Mouse (Mus musculus) right cerebral cortex, adult 2 months (tissue): ENCODE data around the gene Adssl1.

Experiments
- DNase-seq, 2 experiments: peaks; one replicate each; pipeline ENCODE4 v3.0.0; 2021 to 2022; ENCODE audit warnings: low spot score in 2 of 2

Adssl1 gene

DNA sequence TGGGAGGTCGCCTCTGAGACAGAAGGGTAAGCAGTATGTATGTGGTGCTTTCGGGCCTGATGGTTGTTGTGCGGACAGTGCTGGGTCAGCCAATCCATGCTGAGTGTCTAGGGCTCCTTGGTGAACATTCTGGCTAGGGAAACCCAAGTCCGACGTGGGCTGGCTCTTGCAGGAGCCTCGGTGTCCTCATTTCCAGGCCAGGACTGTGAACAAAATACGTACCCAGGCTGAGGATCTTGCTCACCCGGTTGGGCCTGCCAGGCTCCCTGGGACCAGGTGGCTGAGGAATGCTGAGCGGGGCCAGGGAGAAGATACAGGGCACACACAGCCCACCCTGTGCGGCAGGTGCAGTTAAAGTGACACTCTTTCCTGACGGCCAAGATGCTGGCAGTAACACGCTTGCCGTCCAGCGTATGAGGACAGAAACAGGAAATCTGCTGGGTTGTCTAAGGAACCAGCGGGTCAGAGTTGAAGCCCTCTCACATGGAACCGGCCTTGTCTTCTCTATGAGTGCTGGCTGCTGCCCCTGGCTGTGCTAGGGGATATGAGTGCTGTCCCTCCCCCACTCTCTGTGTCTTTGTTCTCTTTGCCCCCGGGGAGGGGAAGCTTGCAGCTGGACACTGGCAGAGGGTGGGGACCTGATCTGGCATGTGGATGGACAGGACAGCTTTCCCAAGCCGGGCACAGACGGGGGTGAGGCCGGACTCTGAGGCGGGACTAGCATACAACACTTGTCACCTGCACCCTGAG is 26.7 kb upstream of the Adssl1 start:
- DNase-seq = no peak

DNA sequence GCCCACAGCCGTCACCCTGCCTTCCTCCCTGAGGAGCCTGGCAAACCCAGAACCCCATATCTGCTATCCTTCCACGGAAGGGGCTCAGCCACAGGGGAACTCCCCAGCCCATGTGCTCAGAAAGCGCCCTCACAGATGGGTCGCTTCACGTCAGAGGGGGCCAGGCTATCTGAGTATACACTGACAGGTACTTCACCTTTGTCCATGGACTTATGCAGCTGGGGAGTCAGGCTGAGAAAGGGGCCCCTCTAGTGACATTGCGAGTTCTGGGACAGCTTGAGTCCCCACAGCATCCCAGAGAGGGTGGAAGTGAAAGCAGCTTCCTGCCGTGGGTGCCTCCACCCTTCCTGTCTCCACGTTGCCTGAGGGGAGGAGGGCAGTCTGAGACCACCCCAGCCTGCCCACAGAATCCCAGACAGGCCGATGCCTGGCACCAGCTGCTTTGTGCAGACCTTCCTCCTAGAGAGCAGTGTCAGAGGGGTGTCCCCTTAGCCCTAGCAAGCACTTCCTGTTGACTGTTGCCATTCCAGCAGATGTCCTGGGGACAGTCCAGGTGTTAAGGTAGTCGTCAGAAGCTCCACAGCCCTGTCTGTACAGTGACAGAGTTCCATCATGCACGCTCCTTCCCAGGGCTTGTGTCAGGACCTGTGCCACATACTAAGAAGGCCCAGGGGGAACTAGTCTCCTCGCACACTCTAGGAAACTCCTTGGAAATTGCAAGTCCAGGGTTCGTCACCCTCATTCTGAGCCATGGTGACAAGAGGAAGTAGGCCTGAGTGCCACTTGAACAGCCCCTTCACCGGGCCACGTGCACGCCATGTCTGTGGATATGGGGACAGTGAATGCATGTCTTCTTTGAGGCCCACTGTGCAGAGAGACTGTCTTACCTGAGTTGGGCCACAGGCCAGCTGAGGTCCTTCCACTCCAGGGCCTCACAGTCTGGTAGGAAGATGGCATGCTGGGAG is 25.6 kb upstream of the Adssl1 start:
- DNase-seq = no peak

DNA sequence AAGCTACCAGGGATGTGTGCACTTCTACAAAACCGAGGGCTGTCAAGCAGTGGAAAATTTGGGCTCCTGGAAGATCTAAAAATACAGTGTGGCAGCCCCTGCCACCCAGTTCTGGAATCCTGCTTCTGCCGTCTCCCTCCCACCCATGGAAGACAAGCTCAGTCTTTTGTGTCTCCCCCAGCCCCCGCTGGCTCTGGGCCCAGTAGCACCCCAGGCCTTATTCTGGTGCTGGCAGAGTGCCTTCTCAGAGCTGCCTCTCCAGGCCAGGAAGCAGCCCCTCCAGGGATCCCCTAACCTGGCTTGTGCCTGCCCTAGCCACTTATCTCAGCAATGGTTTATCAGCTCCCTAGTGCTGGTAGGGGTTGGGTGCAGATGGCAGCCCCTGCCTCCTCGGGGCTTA is 24.9 kb upstream of the Adssl1 start:
- peak; percentile 78 for DNase-seq

DNA sequence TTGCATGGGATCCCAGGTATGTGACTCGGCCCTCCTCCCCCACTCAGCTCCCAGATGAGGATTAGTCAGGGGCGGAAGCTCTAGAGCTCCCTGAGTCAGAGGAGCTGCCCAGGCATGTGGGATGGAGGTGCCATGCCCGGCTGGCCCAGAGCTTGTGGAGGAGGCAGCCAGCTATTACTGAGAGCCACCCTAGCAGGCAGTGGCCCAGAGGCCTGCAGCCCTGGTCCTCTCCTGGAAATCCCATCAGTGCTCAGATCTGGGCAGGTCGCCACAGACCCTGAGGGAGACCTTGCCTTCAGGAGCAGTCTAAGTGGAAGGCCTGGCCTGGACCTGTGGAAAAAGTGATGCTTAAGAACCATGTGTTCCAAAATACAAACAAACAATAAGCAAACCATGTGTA is 24.2 kb upstream of the Adssl1 start:
- DNase-seq = no peak

DNA sequence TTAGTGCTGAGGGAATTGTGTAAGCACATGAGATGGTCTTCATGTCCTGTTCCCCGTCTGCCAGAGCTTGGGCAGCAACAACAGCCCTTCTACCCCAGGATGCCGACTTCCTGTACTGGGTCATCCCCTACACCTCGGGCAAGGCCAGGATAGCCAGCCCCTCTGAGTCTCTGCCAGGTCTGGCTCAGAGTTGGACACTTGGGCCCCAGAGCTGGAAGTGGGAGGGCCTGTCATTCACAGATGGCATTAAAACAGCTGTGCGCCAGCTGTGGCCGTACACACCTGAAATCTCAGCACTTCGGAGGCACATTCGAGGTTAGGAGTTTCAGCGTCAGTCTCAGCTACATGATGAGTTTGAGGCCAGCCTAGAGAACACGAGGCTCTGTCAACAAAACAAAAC is 23.4 kb upstream of the Adssl1 start:
- no peak for DNase-seq

DNA sequence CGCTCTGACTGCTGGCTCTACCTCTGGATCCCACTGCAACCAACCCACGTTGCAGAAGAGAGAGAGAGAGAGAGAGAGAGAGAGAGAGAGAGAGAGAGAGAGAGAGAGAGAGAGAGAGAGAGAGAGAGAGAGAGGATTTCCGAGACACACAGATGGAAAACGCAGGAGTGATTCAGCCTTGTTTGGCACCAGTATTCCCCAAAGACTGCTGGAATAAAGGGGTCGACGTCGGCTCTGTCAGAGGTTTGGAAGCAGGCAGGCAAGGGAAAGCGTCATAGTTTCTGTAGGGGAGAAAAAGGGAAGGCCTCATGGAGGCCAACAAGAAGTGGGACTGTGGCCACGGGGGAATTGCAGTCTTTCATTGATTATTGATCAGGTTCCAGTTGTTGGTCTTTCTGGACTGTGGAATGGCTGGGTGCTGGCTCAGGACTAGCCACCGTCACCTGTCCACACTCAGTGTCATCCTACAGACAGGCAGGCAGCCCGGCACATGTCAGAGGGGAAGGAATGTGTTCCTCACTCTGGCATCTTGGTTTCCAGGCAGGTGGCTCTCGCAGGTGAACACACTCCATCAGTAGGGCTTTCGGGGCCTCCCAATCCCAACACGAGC is 22.8 kb upstream of the Adssl1 start:
- DNase-seq = no peak

DNA sequence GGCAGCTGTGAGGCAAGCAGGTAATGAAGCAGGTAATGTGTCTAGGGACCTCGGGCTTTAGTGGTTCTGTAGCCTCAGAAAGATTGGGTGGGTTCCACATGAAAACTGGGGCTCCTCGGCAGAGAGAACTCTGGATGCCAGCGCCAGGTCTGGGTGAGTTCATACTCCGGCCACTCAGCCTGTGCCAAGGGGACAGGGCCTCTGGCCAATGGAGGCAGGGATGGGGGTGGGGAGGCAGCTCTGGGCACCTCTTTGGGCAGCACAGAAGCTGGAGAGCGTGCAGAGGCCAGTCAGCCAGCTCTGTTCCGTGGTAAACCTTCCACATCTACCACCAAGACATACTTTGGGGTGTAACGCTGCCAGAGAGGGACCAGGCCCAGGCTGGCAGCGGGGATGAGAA is 22.2 kb upstream of the Adssl1 start:
- DNase-seq = no peak

DNA sequence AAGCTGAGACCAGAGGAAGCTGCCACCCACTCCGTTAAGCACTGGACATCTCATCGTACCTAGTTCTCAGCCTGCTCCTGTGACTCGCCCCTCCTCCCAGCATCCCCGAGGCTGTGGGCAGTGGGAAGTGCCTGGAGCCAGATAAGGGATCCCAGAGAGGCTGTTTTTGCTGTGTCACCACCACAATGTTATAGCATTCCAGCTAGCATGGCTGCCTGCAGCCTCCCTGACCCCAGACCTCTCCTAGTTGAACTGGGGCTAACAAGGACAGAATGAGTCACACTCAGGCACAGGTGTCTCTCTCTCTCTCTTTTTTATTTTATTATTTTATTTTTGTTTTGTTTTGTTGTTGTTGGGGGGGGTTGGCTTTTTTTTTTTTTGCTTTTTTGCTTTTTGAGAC is 20.6 kb upstream of the Adssl1 start:
- DNase-seq = no peak

DNA sequence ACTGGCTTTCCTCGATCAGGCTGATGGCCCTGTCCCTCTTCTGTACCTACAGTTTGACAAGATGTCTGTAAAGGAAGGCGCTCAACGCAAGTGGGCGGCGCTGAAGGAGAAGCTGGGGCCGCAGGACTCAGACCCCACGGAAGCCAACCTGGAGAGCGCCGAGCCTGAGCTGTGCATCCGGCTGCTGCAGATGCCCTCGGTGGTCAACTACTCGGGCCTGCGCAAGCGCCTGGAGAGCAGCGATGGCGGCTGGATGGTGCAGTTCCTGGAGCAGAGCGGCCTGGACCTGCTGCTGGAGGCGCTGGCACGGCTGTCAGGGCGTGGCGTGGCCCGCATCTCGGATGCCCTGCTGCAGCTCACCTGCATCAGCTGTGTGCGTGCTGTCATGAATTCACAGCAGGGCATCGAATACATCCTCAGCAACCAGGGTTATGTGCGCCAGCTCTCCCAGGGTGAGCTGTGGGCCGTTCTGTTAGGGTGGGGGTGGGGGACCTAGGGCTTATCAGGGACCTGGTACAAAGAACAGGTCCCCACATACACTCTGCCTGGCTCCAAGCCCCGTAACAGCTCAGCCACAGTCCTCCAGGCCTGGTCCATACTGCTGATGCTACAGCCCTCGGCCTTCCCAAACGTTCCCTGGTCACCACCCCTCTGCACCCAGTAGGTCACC is 19.8 kb upstream of the Adssl1 start:
- no peak for DNase-seq

DNA sequence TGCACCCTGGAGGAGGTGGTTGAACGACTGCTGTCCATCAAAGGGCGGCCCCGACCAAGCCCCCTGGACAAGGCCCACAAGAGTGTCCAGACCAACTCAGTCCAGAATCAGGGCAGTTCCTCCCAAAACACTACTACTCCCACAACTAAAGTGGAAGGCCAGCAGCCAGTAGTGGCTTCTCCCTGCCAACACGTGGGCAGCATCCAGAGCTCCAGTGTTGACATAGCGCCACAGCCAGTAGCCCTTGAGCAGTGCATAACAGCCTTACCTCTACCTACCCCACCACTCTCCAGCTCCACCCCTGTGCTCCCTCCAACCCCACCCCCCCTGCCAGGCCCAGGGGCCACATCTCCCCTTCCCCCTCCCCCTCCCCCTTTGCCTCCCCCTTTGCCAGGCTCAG is 15.8 kb upstream of the Adssl1 start:
- DNase-seq = no peak

DNA sequence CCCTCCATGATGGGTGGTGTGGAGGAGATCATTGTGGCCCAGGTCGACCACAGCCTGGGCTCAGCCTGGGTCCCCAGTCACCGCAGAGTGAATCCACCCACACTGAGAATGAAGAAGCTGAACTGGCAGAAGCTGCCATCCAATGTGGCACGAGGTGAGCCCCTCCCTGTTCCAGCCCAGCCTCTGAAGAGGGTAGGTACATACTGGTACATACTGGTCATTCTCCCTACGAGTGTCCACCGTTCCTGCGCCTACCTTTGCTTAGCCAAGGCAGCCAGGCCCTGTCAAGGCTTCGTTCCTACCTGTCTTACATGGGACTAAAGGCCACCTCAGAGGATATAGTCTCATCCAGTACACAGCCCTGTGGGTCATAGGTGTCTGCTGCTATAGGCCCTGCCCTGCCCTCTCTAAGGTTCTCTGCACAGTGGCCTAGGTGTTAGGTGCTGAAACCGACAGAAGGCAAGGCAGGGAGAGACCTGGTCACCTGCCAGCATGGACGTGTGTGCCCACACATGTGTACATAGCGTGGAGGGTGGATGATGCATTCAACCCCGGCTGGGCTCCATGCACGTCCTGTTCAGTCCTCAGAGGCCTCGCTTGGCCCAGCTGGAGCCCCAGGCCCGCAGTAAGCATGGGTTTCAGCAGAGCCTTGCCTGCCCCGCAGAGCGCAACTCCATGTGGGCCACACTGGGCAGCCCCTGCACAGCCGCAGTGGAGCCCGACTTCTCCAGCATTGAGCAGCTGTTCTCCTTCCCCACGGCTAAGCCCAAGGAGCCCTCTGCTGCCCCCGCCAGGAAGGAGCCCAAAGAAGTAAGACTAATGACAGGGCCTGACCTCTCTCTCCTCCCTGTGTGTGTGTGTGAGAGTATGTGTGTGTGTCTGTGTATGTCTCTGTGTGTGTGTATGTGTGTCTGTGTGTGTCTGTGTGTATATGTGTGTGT is 14.9 kb upstream of the Adssl1 start:
- no peak for DNase-seq

DNA sequence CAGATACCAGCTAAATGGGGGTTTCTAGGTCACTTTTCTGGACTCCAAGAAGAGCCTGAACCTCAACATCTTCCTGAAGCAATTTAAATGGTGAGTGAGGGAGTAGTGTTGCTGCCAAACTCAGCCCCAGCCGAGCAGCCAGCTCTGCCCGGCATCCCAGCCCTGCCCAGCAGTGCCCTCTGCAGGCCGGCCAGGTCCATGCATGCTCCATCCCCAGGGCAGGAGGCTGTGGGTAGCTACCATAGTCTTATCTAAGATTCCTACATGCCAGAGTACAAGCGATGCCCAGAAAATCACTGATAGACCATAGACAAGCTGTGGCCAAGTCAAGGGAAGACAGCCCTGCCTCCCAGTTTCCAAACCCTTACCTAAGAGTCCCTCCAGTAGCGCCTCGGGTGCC is 14.1 kb upstream of the Adssl1 start:
- peak; percentile 76 to 81 for DNase-seq

DNA sequence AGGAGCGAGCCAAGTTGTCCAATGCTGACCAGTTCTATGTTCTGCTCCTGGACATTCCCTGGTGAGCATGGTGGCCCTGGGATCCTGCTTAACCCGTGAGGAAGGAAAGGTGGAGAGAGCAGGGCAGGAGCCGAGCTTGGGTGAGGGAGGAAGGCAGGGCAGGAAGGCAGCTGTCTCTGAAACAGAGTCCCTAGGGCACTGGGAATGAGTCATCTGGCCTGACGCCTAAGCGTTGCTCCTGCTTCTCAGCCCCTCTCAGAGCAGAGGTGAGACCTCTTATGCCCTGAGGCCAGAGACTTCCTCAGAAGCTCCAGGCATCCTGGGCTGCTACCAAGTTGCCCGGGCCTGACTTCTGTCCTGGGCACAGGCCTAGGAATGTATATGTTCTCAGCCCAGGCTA is 12.8 kb upstream of the Adssl1 start:
- DNase-seq = no peak

DNA sequence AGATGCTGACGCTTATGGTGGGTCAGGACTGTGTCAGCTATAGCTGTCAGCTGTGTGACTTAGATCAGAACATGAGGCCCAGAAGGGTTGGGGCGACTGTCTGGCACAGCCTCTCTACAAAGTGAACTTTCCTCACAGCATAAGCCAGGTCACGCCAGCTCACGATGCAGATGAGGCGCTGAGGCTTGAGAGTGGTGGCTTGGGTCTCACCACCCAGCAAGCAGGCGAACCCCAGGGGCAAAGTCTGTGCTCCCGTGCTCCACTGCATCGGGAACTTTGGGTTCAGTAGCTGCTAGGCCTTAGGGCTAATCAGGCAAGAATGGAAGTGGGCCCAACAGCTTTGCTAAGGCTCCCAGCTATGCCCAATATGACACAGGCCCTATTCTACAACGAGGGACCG is 10.8 kb upstream of the Adssl1 start:
- no peak for DNase-seq

DNA sequence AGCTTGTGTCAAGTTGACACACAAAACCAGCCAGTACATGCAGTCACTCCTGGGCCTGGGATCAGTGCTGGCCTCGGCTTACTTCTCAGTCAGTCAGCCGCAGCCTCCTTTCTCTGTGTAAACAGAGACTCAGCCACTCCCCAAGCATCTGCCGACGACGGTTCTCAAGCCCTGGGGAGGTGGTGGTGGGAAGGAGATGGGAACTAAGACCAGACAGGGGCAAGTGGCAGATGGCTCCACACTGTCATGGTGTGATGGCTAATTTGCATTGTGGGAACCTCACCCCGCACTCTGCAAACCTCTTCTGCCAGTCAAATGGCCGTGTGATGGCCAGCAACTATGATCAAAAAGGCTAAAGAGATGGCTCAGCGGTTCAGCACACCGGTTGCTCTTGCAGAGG is 3.2 kb upstream of the Adssl1 start:
- DNase-seq = no peak

DNA sequence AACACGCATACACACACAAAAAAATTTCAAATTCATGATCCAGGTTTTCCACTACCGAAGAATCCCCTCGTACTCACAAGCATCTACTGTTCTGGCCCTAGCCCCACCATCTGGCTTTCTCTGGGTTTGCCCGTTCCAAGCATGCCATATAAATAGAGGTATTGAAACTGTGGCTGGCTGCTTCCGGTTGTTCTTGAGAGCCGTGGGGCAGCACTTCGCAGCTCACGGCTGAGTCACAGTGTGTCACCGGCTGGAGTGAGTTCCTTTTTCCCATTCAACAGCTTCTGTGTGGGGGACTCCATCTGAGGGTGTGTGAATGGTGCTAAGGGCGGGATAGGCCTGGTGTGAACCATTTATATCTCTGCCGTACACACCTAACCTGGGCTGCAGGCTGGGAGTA is 2.7 kb upstream of the Adssl1 start:
- DNase-seq = peak; percentile 80 to 83

DNA sequence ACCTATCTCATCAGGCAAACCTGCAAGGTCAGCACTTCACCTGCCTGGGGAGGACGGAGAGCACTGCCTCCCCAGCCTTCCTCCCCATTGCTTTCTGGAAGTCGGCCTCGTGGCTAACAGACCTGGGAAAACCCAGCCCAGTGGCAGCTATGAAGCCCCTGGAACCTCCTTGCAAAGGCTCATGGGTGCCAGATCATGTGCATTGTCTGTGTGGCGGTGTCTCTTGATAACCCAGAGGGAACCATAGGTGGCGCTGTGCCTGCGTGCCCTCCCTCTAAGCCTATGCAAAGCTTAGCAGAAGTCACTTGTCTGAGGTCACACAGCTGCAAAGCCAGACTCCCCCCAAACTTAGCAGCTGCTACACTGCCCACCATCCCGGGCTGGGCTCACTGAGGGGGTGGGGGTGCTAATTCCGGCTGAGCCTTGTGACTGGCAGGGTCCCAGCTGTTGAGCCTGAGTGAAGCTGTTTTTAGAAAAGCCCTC is 1.9 kb upstream of the Adssl1 start:
- DNase-seq = peak; percentile 61 to 67

DNA sequence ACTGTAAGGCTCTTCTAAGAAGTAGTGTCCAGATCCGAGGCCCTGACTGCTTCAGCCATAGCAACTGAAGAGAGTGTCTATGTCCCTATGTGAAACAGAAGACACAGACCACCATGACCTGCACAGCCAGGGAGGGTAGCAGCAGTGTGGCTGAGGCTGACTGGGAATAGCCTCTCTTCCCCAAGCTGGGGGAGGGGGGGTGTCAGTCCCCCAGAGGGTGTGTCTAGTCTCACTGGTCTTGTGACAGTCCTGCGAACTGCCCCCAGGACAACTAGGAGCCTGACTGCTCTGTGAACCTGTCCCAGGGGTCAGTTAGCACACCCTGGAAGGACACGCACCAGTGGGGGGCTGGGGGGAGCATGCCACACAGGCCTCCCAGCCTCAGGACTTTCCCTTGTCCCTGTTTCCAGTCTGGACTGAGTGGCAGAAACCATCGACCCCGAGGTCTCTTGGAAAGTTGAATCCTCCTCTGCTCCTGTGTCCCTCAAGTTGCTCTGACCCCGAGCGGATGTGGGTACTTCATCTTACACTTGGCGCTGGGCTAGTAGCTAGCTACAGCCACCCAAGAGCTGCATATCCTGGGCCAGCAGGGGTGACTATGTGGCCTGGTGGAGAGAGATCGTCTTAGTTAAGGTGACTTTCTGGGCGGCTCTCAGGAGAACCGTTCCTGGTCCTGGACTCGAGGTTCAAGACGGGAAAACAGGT is 712 bp upstream of the Adssl1 start:
- DNase-seq = peak in 1 of 2 experiments; percentile 19

DNA sequence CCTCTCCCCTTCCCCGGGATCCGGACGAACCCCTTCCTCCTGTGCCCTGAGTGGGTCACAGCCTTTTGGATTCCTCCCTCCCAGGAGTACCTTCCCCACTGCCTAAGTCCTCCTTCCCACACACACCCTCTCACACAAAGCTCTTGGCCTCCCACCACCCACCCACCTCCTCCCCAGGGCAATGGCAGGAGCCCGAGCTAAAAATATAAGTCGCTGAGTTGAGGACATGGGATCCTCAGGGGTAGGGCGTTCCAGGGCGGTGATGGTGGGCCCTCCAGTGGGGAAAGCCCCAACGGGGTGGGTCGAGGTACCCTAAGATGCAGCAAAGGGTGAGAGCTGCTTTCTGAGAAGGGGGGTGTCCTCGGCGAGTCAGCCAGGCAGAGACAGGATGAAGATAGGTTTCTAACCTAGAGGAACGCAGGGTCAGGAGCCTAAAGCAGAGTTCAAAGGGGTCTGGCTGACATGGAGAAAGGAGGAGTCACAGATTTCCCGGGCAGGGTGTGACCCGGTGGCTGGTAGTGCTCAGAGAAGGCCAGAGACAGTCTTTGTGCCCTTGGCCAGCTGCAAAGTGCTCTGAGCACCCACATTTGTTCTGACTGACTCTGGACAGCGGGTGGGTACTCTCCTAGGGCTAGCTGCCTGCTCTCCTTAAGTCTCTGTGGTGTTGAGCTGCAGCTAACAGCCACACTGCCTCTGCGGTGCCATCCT is 663 bp downstream of the Adssl1 start:
- DNase-seq = no peak
